In the genomic region with DNA sequence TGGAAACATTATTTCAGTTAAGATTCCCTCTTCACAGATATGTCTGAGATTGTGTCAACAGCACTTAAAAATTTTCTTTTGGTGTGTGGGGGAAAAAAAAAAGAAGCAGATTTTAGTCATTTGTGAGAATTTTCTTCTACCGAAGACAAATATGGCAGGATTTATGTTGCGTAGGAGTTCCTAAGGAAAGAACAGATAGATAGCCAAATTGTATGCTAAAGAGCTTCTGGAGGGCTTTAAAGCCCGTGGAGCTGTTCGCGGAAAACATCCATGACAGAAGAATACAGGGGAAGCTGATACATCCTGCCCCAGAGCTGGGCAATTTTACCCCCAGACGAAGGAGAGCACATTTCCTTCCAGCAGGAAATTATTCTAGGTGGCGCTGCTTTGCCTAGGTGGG, we compare ENCODE assay signal across 32 mouse cellular contexts. TPM values are rescaled to one million over a fixed set of nuclear protein-coding genes. Genes with fewer than 3 reads are reported as not detected.
DNase-seq lines count a peak whose midpoint lies in the region; TF ChIP-seq lines count a peak whose summit lies in the region.
"Had no signal": no experiment of that assay in that cellular context is flagged by ENCODE, and none has a peak within 500 bp of the region (broad histone marks: within the 10 kb centered on the region; RNA-seq: fewer than 3 reads in every experiment).

No protein-coding gene starts in this region.

- no peak overlapping the region for H3K4me3 ChIP-seq in layer of hippocampus, adult 2 months
- no peak overlapping the region for H3K4me3 ChIP-seq in left cerebral cortex, adult 2 months
- no peak overlapping the region for H3K4me3 ChIP-seq in ES-Bruce4 (ENCODE audit: low read depth, low read length)
- H3K4me3 ChIP-seq in cortical plate, adult 2 months (ENCODE audit: insufficient read depth, low read length), result no peak overlapping the region
- H3K4me3 ChIP-seq: embryonic facial prominence, embryonic 12.5 days; embryonic facial prominence, embryonic 15.5 days; erythroblast, embryonic 14.5 days; forebrain, embryonic 12.5 days; forebrain, embryonic 15.5 days; gastrocnemius, adult 2 months; hindbrain, embryonic 12.5 days; hindbrain, embryonic 15.5 days had no signal

- intact Hi-C loops in left cerebral cortex, adult 2 months (cut with DNase I), result loop anchor here (5.0 kb wide), 1 partner anchor 48 kb away; no protein-coding TSS in a partner anchor

- DNase-seq in layer of hippocampus, adult 2 months (ENCODE audit: low spot score in 2 of 2), result peak in 1 of 2 experiments; percentile 40
- DNase-seq in layer of hippocampus, postnatal 36 days, result no peak
- no peak for DNase-seq in left cerebral cortex, adult 2 months (ENCODE audit: extremely low spot score in 1 of 2, low spot score in 2 of 2)
- no peak for DNase-seq in left cerebral cortex, adult 8-10 months (ENCODE audit: low spot score in 2 of 2)
- no peak for DNase-seq in kidney, postnatal 36 days
- DNase-seq: adrenal gland, adult 8-10 months; adrenal gland, postnatal 25 days; B cell, adult 2 months; cerebellum, adult 18-20 months; cerebellum, adult 9-10 months; cerebellum, postnatal 14 days; gastrocnemius, adult 2 months; gastrocnemius, postnatal 14 days had no signal

- no peaks in the 10 kb centered on the region for H3K27me3 ChIP-seq in ES-Bruce4 (ENCODE audit: control insufficient read depth, insufficient read depth, low read length, poor library complexity, severe bottlenecking)
- H3K27me3 ChIP-seq: embryonic facial prominence, embryonic 12.5 days; embryonic facial prominence, embryonic 15.5 days; forebrain, embryonic 12.5 days; forebrain, embryonic 15.5 days; hindbrain, embryonic 12.5 days; hindbrain, embryonic 15.5 days had no signal

- peak overlapping the region; percentile 49 for H3K27ac ChIP-seq in layer of hippocampus, adult 2 months
- peak overlapping the region; percentile 76 for H3K27ac ChIP-seq in left cerebral cortex, adult 2 months
- no peak overlapping the region for H3K27ac ChIP-seq in ES-Bruce4 (ENCODE audit: insufficient read depth, low read length)
- H3K27ac ChIP-seq in cortical plate, adult 2 months (ENCODE audit: insufficient read depth, low read length), result peak overlapping the region; percentile 55; the same call in 1 of the 2 replicates
- H3K27ac ChIP-seq: embryonic facial prominence, embryonic 12.5 days; embryonic facial prominence, embryonic 15.5 days; forebrain, embryonic 12.5 days; forebrain, embryonic 15.5 days; gastrocnemius, adult 2 months; hindbrain, embryonic 12.5 days; hindbrain, embryonic 15.5 days had no signal

- TF ChIP-seq POLR2A in ES-Bruce4 (IDR thresholded peaks at IDR 0.05; ENCODE audit: insufficient read depth, low read length), result no peak
- TF ChIP-seq POLR2A in cortical plate, adult 2 months (IDR thresholded peaks at IDR 0.05; ENCODE audit: extremely low read depth, insufficient read depth, low read length), result no peak

- TF ChIP-seq CTCF in layer of hippocampus, adult 2 months (conservative IDR thresholded peaks at IDR 0.05), result no peak
- no peak for TF ChIP-seq CTCF in left cerebral cortex, adult 2 months (IDR thresholded peaks at IDR 0.05)
- peak; percentile 16 for TF ChIP-seq CTCF in ES-Bruce4 (IDR thresholded peaks at IDR 0.05; ENCODE audit: low read depth, low read length)
- no peak for TF ChIP-seq CTCF in cortical plate, adult 2 months (IDR thresholded peaks at IDR 0.05; ENCODE audit: extremely low read depth, insufficient read depth, low read length)

- no peak for TF ChIP-seq EP300 in ES-Bruce4 (IDR thresholded peaks at IDR 0.05; ENCODE audit: insufficient read depth, low read depth, low read length)

- no peaks in the 10 kb centered on the region for H3K36me3 ChIP-seq in ES-Bruce4 (ENCODE audit: control insufficient read depth, insufficient read depth, low read length, poor library complexity, severe bottlenecking)
- H3K36me3 ChIP-seq: embryonic facial prominence, embryonic 12.5 days; embryonic facial prominence, embryonic 15.5 days; forebrain, embryonic 12.5 days; forebrain, embryonic 15.5 days; hindbrain, embryonic 12.5 days; hindbrain, embryonic 15.5 days had no signal

- H3K9me3 ChIP-seq in ES-Bruce4 (replicated peaks; ENCODE audit: control insufficient read depth, insufficient read depth, low read length, poor library complexity, severe bottlenecking), result 0 out of 2 replicates have a peak, but pooled peaks cover 3% of the 10 kb centered on the region
- H3K9me3 ChIP-seq: embryonic facial prominence, embryonic 12.5 days; embryonic facial prominence, embryonic 15.5 days; forebrain, embryonic 12.5 days; forebrain, embryonic 15.5 days; hindbrain, embryonic 12.5 days; hindbrain, embryonic 15.5 days had no signal

- no peaks in the 10 kb centered on the region for H3K4me1 ChIP-seq in ES-Bruce4 (ENCODE audit: control insufficient read depth, insufficient read depth, low read length)
- peaks cover 3% of the 10 kb centered on the region; the same call in 1 of the 2 replicates for H3K4me1 ChIP-seq in cortical plate, adult 2 months (ENCODE audit: control insufficient read depth, insufficient read depth, low read length)
- H3K4me1 ChIP-seq: embryonic facial prominence, embryonic 12.5 days; embryonic facial prominence, embryonic 15.5 days; forebrain, embryonic 12.5 days; forebrain, embryonic 15.5 days; hindbrain, embryonic 12.5 days; hindbrain, embryonic 15.5 days had no signal

- H3K9ac ChIP-seq in ES-Bruce4 (ENCODE audit: low read depth, poor library complexity, severe bottlenecking), result no peak overlapping the region
- H3K9ac ChIP-seq: embryonic facial prominence, embryonic 12.5 days; embryonic facial prominence, embryonic 15.5 days; forebrain, embryonic 12.5 days; forebrain, embryonic 15.5 days; hindbrain, embryonic 12.5 days; hindbrain, embryonic 15.5 days had no signal

RNA-seq across cellular contexts. Expression of a gene that starts 9.2 kb away (rescaled TPM):
- not detected for total RNA-seq in layer of hippocampus, adult 2 months (2021)
- total RNA-seq in layer of hippocampus, postnatal 36 days (2021), result not detected
- not detected for total RNA-seq in left cerebral cortex, adult 2 months (2021)
- not detected for total RNA-seq in left cerebral cortex, adult 8-10 months (2022)
- polyA plus RNA-seq in ES-Bruce4 (2011; ENCODE audit: insufficient read depth, insufficient read length, low read depth, missing spikeins), result not detected in 2 replicates
- polyA plus RNA-seq in cortical plate, adult 2 months (2012; rRNA removed), result not detected in 2 replicates
- total RNA-seq: adrenal gland, adult 8-10 months; adrenal gland, postnatal 25 days; CH12.LX; gastrocnemius, adult 2 months; gastrocnemius, postnatal 14 days; gastrocnemius, postnatal 4 days; heart, adult 8-10 months; heart, postnatal 25 days; hematopoietic stem cell, adult 5-6 weeks; MEL had no signal
- polyA plus RNA-seq: activated CD4-positive, CD25-positive, alpha-beta regulatory T cell, adult 4 months; embryonic facial prominence, embryonic 12.5 days; embryonic facial prominence, embryonic 15.5 days; erythroblast, embryonic 14.5 days; forebrain, embryonic 12.5 days; forebrain, embryonic 15.5 days; heart, embryonic 11.5 days; heart, embryonic 14.5 days; heart, postnatal 0 days; hindbrain, embryonic 12.5 days; hindbrain, embryonic 15.5 days had no signal

RNA-seq across cellular contexts. Expression of a gene that starts 18.6 kb away (rescaled TPM):
- not detected for total RNA-seq in layer of hippocampus, adult 2 months (2021)
- total RNA-seq in layer of hippocampus, postnatal 36 days (2021), result not detected
- total RNA-seq in left cerebral cortex, adult 2 months (2021), result not detected
- not detected for total RNA-seq in left cerebral cortex, adult 8-10 months (2022)
- not detected in 2 replicates for polyA plus RNA-seq in ES-Bruce4 (2011; ENCODE audit: insufficient read depth, insufficient read length, low read depth, missing spikeins)
- polyA plus RNA-seq in cortical plate, adult 2 months (2012; rRNA removed), result not detected in 2 replicates
- total RNA-seq: adrenal gland, adult 8-10 months; adrenal gland, postnatal 25 days; CH12.LX; gastrocnemius, adult 2 months; gastrocnemius, postnatal 14 days; gastrocnemius, postnatal 4 days; heart, adult 8-10 months; heart, postnatal 25 days; hematopoietic stem cell, adult 5-6 weeks; MEL had no signal
- polyA plus RNA-seq: activated CD4-positive, CD25-positive, alpha-beta regulatory T cell, adult 4 months; embryonic facial prominence, embryonic 12.5 days; embryonic facial prominence, embryonic 15.5 days; erythroblast, embryonic 14.5 days; forebrain, embryonic 12.5 days; forebrain, embryonic 15.5 days; heart, embryonic 11.5 days; heart, embryonic 14.5 days; heart, postnatal 0 days; hindbrain, embryonic 12.5 days; hindbrain, embryonic 15.5 days had no signal

RNA-seq across cellular contexts. Expression of a gene that starts 46.4 kb away (rescaled TPM):
- total RNA-seq in layer of hippocampus, adult 2 months (2021), result not detected
- total RNA-seq in layer of hippocampus, postnatal 36 days (2021), result not detected
- not detected for total RNA-seq in left cerebral cortex, adult 2 months (2021)
- not detected for total RNA-seq in left cerebral cortex, adult 8-10 months (2022)
- not detected in 2 replicates for polyA plus RNA-seq in ES-Bruce4 (2011; ENCODE audit: insufficient read depth, insufficient read length, low read depth, missing spikeins)
- polyA plus RNA-seq in cortical plate, adult 2 months (2012; rRNA removed), result not detected in 2 replicates
- total RNA-seq: adrenal gland, adult 8-10 months; adrenal gland, postnatal 25 days; CH12.LX; gastrocnemius, adult 2 months; gastrocnemius, postnatal 14 days; gastrocnemius, postnatal 4 days; heart, adult 8-10 months; heart, postnatal 25 days; hematopoietic stem cell, adult 5-6 weeks; MEL had no signal
- polyA plus RNA-seq: activated CD4-positive, CD25-positive, alpha-beta regulatory T cell, adult 4 months; embryonic facial prominence, embryonic 12.5 days; embryonic facial prominence, embryonic 15.5 days; erythroblast, embryonic 14.5 days; forebrain, embryonic 12.5 days; forebrain, embryonic 15.5 days; heart, embryonic 11.5 days; heart, embryonic 14.5 days; heart, postnatal 0 days; hindbrain, embryonic 12.5 days; hindbrain, embryonic 15.5 days had no signal
